Mouse (Mus musculus) embryonic stem cell, embryonic (primary cell): ENCODE measurements around the gene Tepsin.

Experiments used
- CTCF ChIA-PET, 4 experiments: fragments of 300-600 bp in 2 of 4; fragments of 350-600 bp in 2 of 4; sonication (Branson Sonifier 250); formaldehyde crosslinking; loops; one replicate each; lab custom pipeline; 2022; ENCODE audit warnings: inconsistent platforms in 2 of 4; lab: Charles Lee
- POLR2A ChIA-PET, 4 experiments: fragments of 300-600 bp in 2 of 4; fragments of 350-600 bp in 2 of 4; sonication (Branson Sonifier 250); formaldehyde crosslinking; loops; one replicate each; lab custom pipeline; 2022; ENCODE audit warnings: antibody characterized with exemption in 4 of 4, inconsistent platforms in 1 of 4; lab: Charles Lee

Gene Tepsin

GRCm38 (mm10) chr11:120098588-120099511, at the start of gene Tepsin, which contains the start of gene Ndufaf8:
Tepsin (minus strand) TSS chr11:120098731.
Ndufaf8 (plus strand) TSS chr11:120098928.
- ChIA-PET CTCF (interaction anchor here in 3 of 4 experiments (0.5 to 2.8 kb wide), 14 partner anchors 12 to 686 kb away, joined by 3 to 16 read pairs (median 4); partner anchors contain the start of genes Cep131 (in 1 of the 3) and Slc38a10 (in 1 of the 3)), POLR2A (interaction anchor here in 3 of 4 experiments (0.6 to 3.8 kb wide), 41 partner anchors 9 to 670 kb away, joined by 3 to 33 read pairs (median 3); partner anchors contain the start of genes Baiap2 (in 3 of the 3), Cep131 (in 3 of the 3), Slc38a10 (in 2 of the 3) and Ccdc137 (in 1 of the 3))

- POLR2A ChIA-PET: interaction anchor here in 1 of 4 experiments (1.1 to 1.5 kb wide), 3 partner anchors 21 to 124 kb away, joined by 3 read pairs; no protein-coding TSS in a partner anchor
- CTCF ChIA-PET: interaction anchor here in 3 of 4 experiments (0.6 to 1.6 kb wide), 4 partner anchors 19 to 38 kb away, joined by 3 to 4 read pairs (median 4); no protein-coding TSS in a partner anchor
Observed at GRCm38 (mm10) chr11:120143708-120144497, 45.4 kb upstream of the Tepsin start.

- CTCF ChIA-PET: interaction anchor here in 2 of 4 experiments (0.5 to 1.3 kb wide), 8 partner anchors 10 to 173 kb away, joined by 3 to 6 read pairs (median 3); no protein-coding TSS in a partner anchor
- POLR2A ChIA-PET: interaction anchor here in 2 of 4 experiments (0.7 to 1.4 kb wide), 3 partner anchors 8 to 43 kb away, joined by 3 to 6 read pairs (median 3); partner anchors contain the start of genes Ndufaf8 (in 1 of the 2) and Slc38a10 (in 1 of the 2)
Observed at GRCm38 (mm10) chr11:120142601-120143051, 44.1 kb upstream of the Tepsin start.

GRCm38 (mm10) chr11:120140255-120140654, 41.7 kb upstream of the Tepsin start:
- ChIA-PET CTCF (interaction anchor here in 1 of 4 experiments (1.5 kb wide), 1 partner anchor 25 kb away, joined by 4 read pairs; no protein-coding TSS in a partner anchor), POLR2A (interaction anchor here in 3 of 4 experiments (0.6 to 4.6 kb wide), 8 partner anchors 9 to 156 kb away, joined by 3 to 13 read pairs (median 6); partner anchors contain the start of gene Slc38a10 (in 1 of the 3))

GRCm38 (mm10) chr11:120139309-120139731, 40.8 kb upstream of the Tepsin start:
- ChIA-PET POLR2A (interaction anchor here in 3 of 4 experiments (0.6 to 4.6 kb wide), 8 partner anchors 8 to 197 kb away, joined by 3 to 13 read pairs (median 6); partner anchors contain the start of genes Baiap2 (in 1 of the 3) and Slc38a10 (in 1 of the 3)), CTCF (interaction anchor here in 1 of 4 experiments (1.4 to 1.5 kb wide), 2 partner anchors 25 to 230 kb away, joined by 3 to 4 read pairs; no protein-coding TSS in a partner anchor)

- CTCF ChIA-PET: interaction anchor here (0.6 to 1.8 kb wide), 8 partner anchors 11 to 1104 kb away, joined by 3 to 12 read pairs (median 4); no protein-coding TSS in a partner anchor
Observed at GRCm38 (mm10) chr11:120137625-120138004, 39.1 kb upstream of the Tepsin start.

GRCm38 (mm10) chr11:120136796-120137624, 38.5 kb upstream of the Tepsin start:
- ChIA-PET POLR2A (interaction anchor here in 3 of 4 experiments (0.6 to 4.6 kb wide), 13 partner anchors 9 to 195 kb away, joined by 3 to 13 read pairs (median 4); partner anchors contain the start of genes Baiap2 (in 2 of the 3) and Slc38a10 (in 1 of the 3)), CTCF (interaction anchor here (0.6 to 1.8 kb wide), 8 partner anchors 11 to 1104 kb away, joined by 3 to 12 read pairs (median 4); no protein-coding TSS in a partner anchor)

More at GRCm38 (mm10) chr11:120137625-120138004, 39.1 kb upstream of the Tepsin start:
- POLR2A ChIA-PET: interaction anchor here in 3 of 4 experiments (0.6 to 4.6 kb wide), 14 partner anchors 9 to 195 kb away, joined by 3 to 13 read pairs (median 4); partner anchors contain the start of genes Baiap2 (in 2 of the 3), Cep131 (in 1 of the 3) and Slc38a10 (in 1 of the 3)

- POLR2A ChIA-PET: interaction anchor here in 3 of 4 experiments (0.6 to 4.6 kb wide), 5 partner anchors 13 to 605 kb away, joined by 3 to 13 read pairs (median 7); no protein-coding TSS in a partner anchor
- CTCF ChIA-PET: no interaction called here
Observed at GRCm38 (mm10) chr11:120136195-120136594, 37.7 kb upstream of the Tepsin start.

- CTCF ChIA-PET: no interaction called here
- POLR2A ChIA-PET: interaction anchor here (0.5 to 1.8 kb wide), 11 partner anchors 8 to 205 kb away, joined by 3 to 7 read pairs (median 3); partner anchors contain the start of gene Slc38a10 (in 1 of the 4)
Observed at GRCm38 (mm10) chr11:120134847-120135530, 36.5 kb upstream of the Tepsin start.

- POLR2A ChIA-PET: interaction anchor here (0.6 to 1.8 kb wide), 8 partner anchors 9 to 164 kb away, joined by 3 to 7 read pairs (median 4); partner anchors contain the start of gene Slc38a10 (in 1 of the 4)
- CTCF ChIA-PET: interaction anchor here in 2 of 4 experiments (0.6 to 0.9 kb wide), 2 partner anchors 66 to 928 kb away, joined by 3 read pairs; no protein-coding TSS in a partner anchor
Observed at GRCm38 (mm10) chr11:120134148-120134547, 35.6 kb upstream of the Tepsin start.

GRCm38 (mm10) chr11:120129281-120129680, 30.8 kb upstream of the Tepsin start:
- POLR2A ChIA-PET: interaction anchor here in 2 of 4 experiments (1.0 to 2.0 kb wide), 2 partner anchors 8 to 18 kb away, joined by 3 to 6 read pairs; no protein-coding TSS in a partner anchor
- CTCF ChIA-PET: interaction anchor here in 1 of 4 experiments (0.5 to 2.9 kb wide), 3 partner anchors 9 to 80 kb away, joined by 3 to 10 read pairs (median 3); no protein-coding TSS in a partner anchor

GRCm38 (mm10) chr11:120126845-120127244, 28.3 kb upstream of the Tepsin start:
- ChIA-PET CTCF (interaction anchor here in 2 of 4 experiments (0.6 to 3.0 kb wide), 8 partner anchors 11 to 178 kb away, joined by 3 to 14 read pairs (median 4); partner anchors contain the start of gene Slc38a10 (in 1 of the 2)), POLR2A (interaction anchor here in 3 of 4 experiments (0.6 to 1.7 kb wide), 12 partner anchors 11 to 587 kb away, joined by 3 to 8 read pairs (median 4); partner anchors contain the start of genes Slc38a10 (in 2 of the 3), Ndufaf8 (in 1 of the 3) and Tepsin (in 1 of the 3))

- POLR2A ChIA-PET: interaction anchor here in 2 of 4 experiments (1.3 to 1.9 kb wide), 5 partner anchors 11 to 23 kb away, joined by 3 to 6 read pairs (median 3); no protein-coding TSS in a partner anchor
- CTCF ChIA-PET: interaction anchor here in 2 of 4 experiments (1.0 to 5.6 kb wide), 6 partner anchors 11 to 183 kb away, joined by 3 to 57 read pairs (median 6); no protein-coding TSS in a partner anchor
Observed at GRCm38 (mm10) chr11:120122126-120122525, 23.6 kb upstream of the Tepsin start.
